Mouse (Mus musculus): ENCODE measurements around the gene Cox4i2.

- TF ChIP-seq GATA1 (IDR thresholded peaks at IDR 0.05; ENCODE audit: low read length) (no peak), TAL1 (IDR thresholded peaks at IDR 0.05; ENCODE audit: low read length) (no peak)
Measured at GRCm38 (mm10) chr2:152767618-152768271, 13.8 kb downstream of the Cox4i2 start.

Measured in erythroblast, embryonic 14.5 days (primary cell).